Mouse (Mus musculus): ENCODE results near the gene F930015N05Rik.

Gene F930015N05Rik

GRCm38 (mm10) chr11:64436412-64436727, at the start of gene F930015N05Rik:
Gene F930015N05Rik (minus strand): TSS chr11:64436653.
- DNase-seq (ENCODE audit: low spot score in 2 of 2): no peak

- DNase-seq (ENCODE audit: low spot score in 2 of 2): no peak
Observed at GRCm38 (mm10) chr11:64481445-64481844, 45.0 kb upstream of the F930015N05Rik start.

- no peak for DNase-seq (ENCODE audit: low spot score in 2 of 2)
Observed at GRCm38 (mm10) chr11:64473679-64474078, 37.2 kb upstream of the F930015N05Rik start.

- no peak for DNase-seq (ENCODE audit: low spot score in 2 of 2)
Observed at GRCm38 (mm10) chr11:64470689-64471088, 34.2 kb upstream of the F930015N05Rik start.

- no peak for DNase-seq (ENCODE audit: low spot score in 2 of 2)
Observed at GRCm38 (mm10) chr11:64468737-64469136, 32.3 kb upstream of the F930015N05Rik start.

- no peak for DNase-seq (ENCODE audit: low spot score in 2 of 2)
Observed at GRCm38 (mm10) chr11:64461746-64462145, 25.3 kb upstream of the F930015N05Rik start.

GRCm38 (mm10) chr11:64448586-64449315, 12.3 kb upstream of the F930015N05Rik start:
- DNase-seq (ENCODE audit: low spot score in 2 of 2): no peak

- DNase-seq (ENCODE audit: low spot score in 2 of 2): no peak
Observed at GRCm38 (mm10) chr11:64445227-64445626, 8.8 kb upstream of the F930015N05Rik start.

- DNase-seq (ENCODE audit: low spot score in 2 of 2): no peak
Observed at GRCm38 (mm10) chr11:64442701-64443100, 6.2 kb upstream of the F930015N05Rik start.

GRCm38 (mm10) chr11:64442119-64442518, 5.7 kb upstream of the F930015N05Rik start:
- no peak for DNase-seq (ENCODE audit: low spot score in 2 of 2)

- DNase-seq (ENCODE audit: low spot score in 2 of 2): no peak
Observed at GRCm38 (mm10) chr11:64438909-64439308, 2.5 kb upstream of the F930015N05Rik start.

GRCm38 (mm10) chr11:64437721-64438120, 1.3 kb upstream of the F930015N05Rik start:
- no peak for DNase-seq (ENCODE audit: low spot score in 2 of 2)

- DNase-seq (ENCODE audit: low spot score in 2 of 2): no peak
Observed at GRCm38 (mm10) chr11:64436791-64437298, 392 bp upstream of the F930015N05Rik start.

- peak in 1 of 2 experiments; percentile 14 for DNase-seq (ENCODE audit: low spot score in 2 of 2)
Observed at GRCm38 (mm10) chr11:64435546-64436411, 674 bp downstream of the F930015N05Rik start.

- DNase-seq (ENCODE audit: low spot score in 2 of 2): peak in 1 of 2 experiments; percentile 27
Observed at GRCm38 (mm10) chr11:64434611-64435545, 1.6 kb downstream of the F930015N05Rik start, which contains the start of gene Hs3st3a1. Gene Hs3st3a1 (plus strand): TSS chr11:64435332.

- DNase-seq (ENCODE audit: low spot score in 2 of 2): no peak
Observed at GRCm38 (mm10) chr11:64418969-64419368, 17.5 kb downstream of the F930015N05Rik start.

GRCm38 (mm10) chr11:64400534-64401093, 35.8 kb downstream of the F930015N05Rik start:
- DNase-seq (ENCODE audit: low spot score in 2 of 2): no peak

- no peak for DNase-seq (ENCODE audit: low spot score in 2 of 2)
Observed at GRCm38 (mm10) chr11:64397612-64398011, 38.8 kb downstream of the F930015N05Rik start.

GRCm38 (mm10) chr11:64396949-64397348, 39.5 kb downstream of the F930015N05Rik start:
- no peak for DNase-seq (ENCODE audit: low spot score in 2 of 2)

- peak; percentile 61 to 82 for DNase-seq (ENCODE audit: low spot score in 2 of 2)
Observed at GRCm38 (mm10) chr11:64396331-64396881, 40.0 kb downstream of the F930015N05Rik start.

GRCm38 (mm10) chr11:64386333-64386732, 50.1 kb downstream of the F930015N05Rik start:
- no peak for DNase-seq (ENCODE audit: low spot score in 2 of 2)

Data from frontal cortex, postnatal 10 days (tissue).